Mouse (Mus musculus) liver, adult 2 months (tissue): ENCODE measurements around the gene Efnb2.

Experiments
- CTCF ChIP-seq: fragments of 200-500 bp; IDR thresholded peaks from 2 replicates; pipeline ENCODE4 v1.5.1; 2011; ENCODE audit warnings: low read depth, low read length, control low read depth
- POLR2A ChIP-seq: fragments of 200-500 bp; IDR thresholded peaks from 2 replicates; pipeline ENCODE4 v1.6.1; 2011; ENCODE audit warnings: low read length, control low read depth; ENCODE audit not compliant: insufficient read depth; ENCODE audit errors: extremely low read depth

- TF ChIP-seq CTCF (peak; percentile 88), POLR2A (no peak)
These were observed 707 bp upstream of the Efnb2 start for GRCm38 (mm10) chr8:8661759-8662138.
